Comparison of ENCODE assay signal across 24 mouse cellular contexts in genomic region chr2:113421456-113421855, GRCm38 (mm10).
A peak's percentile ranks its signal among the peaks of the same experiment; 100 is the strongest.
DNase-seq lines count a peak whose midpoint lies in the region; ATAC-seq lines count a peak whose summit lies in the region.
"Had no signal": no experiment of that assay in that cellular context is flagged by ENCODE, and none has a peak within 500 bp of the region (broad histone marks: within the 10 kb centered on the region; RNA-seq: fewer than 3 reads in every experiment).

No protein-coding gene starts in this region.

- peak; percentile 90 for ATAC-seq in frontal cortex, adult (ENCODE audit: low TSS enrichment)
- no peak for ATAC-seq in monocyte, adult 5-6 weeks (replicated peaks; ENCODE audit: insufficient number of reproducible peaks, low FRiP score, low TSS enrichment, poor library complexity, severe bottlenecking)
- ATAC-seq: activated CD4-positive, CD25-positive, alpha-beta regulatory T cell, adult 4 months; forebrain, embryonic 13.5 days; hindbrain, postnatal 0 days; intestine, embryonic 16.5 days; midbrain, embryonic 13.5 days had no signal

- DNase-seq in frontal cortex, postnatal 25 days (ENCODE audit: low spot score in 2 of 2) = no peak
- DNase-seq in right cerebral cortex, adult 18-20 months = peak; percentile 58
- no peak for DNase-seq in right cerebral cortex, postnatal 4 days
- peak; percentile 58 for DNase-seq in fibroblast of lung, adult 2 months (ENCODE audit: low read depth)
- no peak for DNase-seq in adrenal gland, postnatal 14 days
- DNase-seq: adrenal gland, adult 8-10 months; cerebellum, adult 11 months; cerebellum, adult 9-10 months; cerebellum, postnatal 36 days; gastrocnemius, postnatal 25 days; heart, adult 18-20 months; heart, postnatal 36 days; kidney, postnatal 14 days; layer of hippocampus, adult 9-11 months; liver; lung, adult 2 months; lung, postnatal 10 days had no signal

Comparison
In these comparisons a context has a peak if more than half of its experiments do, and no peak if none do; other contexts are left out.
1. DNase-seq: peak in right cerebral cortex, adult 18-20 months (single experiment) and fibroblast of lung, adult 2 months (single experiment); none in frontal cortex, postnatal 25 days (0 of 2), right cerebral cortex, postnatal 4 days (single experiment) and adrenal gland, postnatal 14 days (single experiment).